Mouse (Mus musculus): ENCODE data around the gene Tpst2. TPM values are rescaled to one million over a fixed set of nuclear protein-coding genes. Genes with fewer than 3 reads are reported as not detected.

Tpst2 gene
- total and polyA plus RNA-seq, 3 experiments = 36.9 to 43.6 (median 38.3) TPM

GRCm38 (mm10) chr5:112321376-112321775 is 44.9 kb downstream of the Tpst2 start:
- peaks cover 1% of the 10 kb centered on the region; the same call in 1 of the 2 replicates for H3K79me2 ChIP-seq (replicated peaks; ENCODE audit: control insufficient read depth, insufficient read depth, low read length)
- no peaks in the 10 kb centered on the region for H3K27me3 ChIP-seq (ENCODE audit: control insufficient read depth, insufficient read depth, low read length)
- no peak for TF ChIP-seq POLR2A (IDR thresholded peaks at IDR 0.05; ENCODE audit: insufficient read depth, low read depth, low read length)
- TF ChIP-seq CTCF (IDR thresholded peaks at IDR 0.05) = no peak
- TF ChIP-seq EP300 (IDR thresholded peaks at IDR 0.05; ENCODE audit: insufficient read depth, low read depth, low read length) = no peak
- H3K36me3 ChIP-seq (ENCODE audit: control insufficient read depth, insufficient read depth, low read length) = no peaks in the 10 kb centered on the region
- no peak overlapping the region for H3K9ac ChIP-seq (ENCODE audit: low read depth, low read length)
- H3K4me3 ChIP-seq = no peak overlapping the region
- peaks cover 11% of the 10 kb centered on the region for H3K4me1 ChIP-seq (ENCODE audit: control insufficient read depth, insufficient read depth, low read length)
- intact Hi-C loops (cut with DNase I) = no loop called here
- no peak for DNase-seq
- H3K27ac ChIP-seq = no peak overlapping the region
- 74% methylated on average over 4 of the region's 4 CpGs for WGBS

DNA sequence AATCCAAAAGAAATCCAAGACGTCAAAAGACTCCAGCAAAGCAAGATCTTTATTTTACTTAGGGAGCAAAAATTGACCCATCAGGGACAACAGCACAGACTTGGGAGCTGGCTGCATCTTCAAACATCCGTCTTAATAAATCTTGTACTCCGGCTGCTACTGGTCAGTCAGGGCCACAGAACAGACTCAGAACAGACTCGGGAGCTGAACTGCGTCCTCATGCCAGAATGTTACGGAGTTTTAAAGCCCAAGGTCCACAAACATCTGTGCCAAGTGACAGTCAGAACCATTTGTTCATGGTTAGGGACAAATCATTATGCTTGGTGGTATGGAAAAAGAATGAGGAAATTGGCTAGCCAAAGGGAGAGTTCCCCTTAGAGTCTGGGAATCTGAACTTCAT is 46.8 kb downstream of the Tpst2 start:
- no peak overlapping the region for H3K27ac ChIP-seq
- 89% methylated on average over 6 of the region's 6 CpGs for WGBS
- no peaks in the 10 kb centered on the region for H3K36me3 ChIP-seq (ENCODE audit: control insufficient read depth, insufficient read depth, low read length)
- H3K27me3 ChIP-seq (ENCODE audit: control insufficient read depth, insufficient read depth, low read length) = no peaks in the 10 kb centered on the region
- no peak overlapping the region for H3K4me3 ChIP-seq
- peaks cover 10% of the 10 kb centered on the region for H3K4me1 ChIP-seq (ENCODE audit: control insufficient read depth, insufficient read depth, low read length)
- peaks cover 4% of the 10 kb centered on the region; the same call in 1 of the 2 replicates for H3K79me2 ChIP-seq (replicated peaks; ENCODE audit: control insufficient read depth, insufficient read depth, low read length)
- H3K9ac ChIP-seq (ENCODE audit: low read depth, low read length) = no peak overlapping the region
- TF ChIP-seq EP300 (IDR thresholded peaks at IDR 0.05; ENCODE audit: insufficient read depth, low read depth, low read length) = no peak
- no peak for TF ChIP-seq CTCF (IDR thresholded peaks at IDR 0.05)
- no peak for TF ChIP-seq POLR2A (IDR thresholded peaks at IDR 0.05; ENCODE audit: insufficient read depth, low read depth, low read length)
- intact Hi-C loops (cut with DNase I) = no loop called here
- DNase-seq = no peak

DNA sequence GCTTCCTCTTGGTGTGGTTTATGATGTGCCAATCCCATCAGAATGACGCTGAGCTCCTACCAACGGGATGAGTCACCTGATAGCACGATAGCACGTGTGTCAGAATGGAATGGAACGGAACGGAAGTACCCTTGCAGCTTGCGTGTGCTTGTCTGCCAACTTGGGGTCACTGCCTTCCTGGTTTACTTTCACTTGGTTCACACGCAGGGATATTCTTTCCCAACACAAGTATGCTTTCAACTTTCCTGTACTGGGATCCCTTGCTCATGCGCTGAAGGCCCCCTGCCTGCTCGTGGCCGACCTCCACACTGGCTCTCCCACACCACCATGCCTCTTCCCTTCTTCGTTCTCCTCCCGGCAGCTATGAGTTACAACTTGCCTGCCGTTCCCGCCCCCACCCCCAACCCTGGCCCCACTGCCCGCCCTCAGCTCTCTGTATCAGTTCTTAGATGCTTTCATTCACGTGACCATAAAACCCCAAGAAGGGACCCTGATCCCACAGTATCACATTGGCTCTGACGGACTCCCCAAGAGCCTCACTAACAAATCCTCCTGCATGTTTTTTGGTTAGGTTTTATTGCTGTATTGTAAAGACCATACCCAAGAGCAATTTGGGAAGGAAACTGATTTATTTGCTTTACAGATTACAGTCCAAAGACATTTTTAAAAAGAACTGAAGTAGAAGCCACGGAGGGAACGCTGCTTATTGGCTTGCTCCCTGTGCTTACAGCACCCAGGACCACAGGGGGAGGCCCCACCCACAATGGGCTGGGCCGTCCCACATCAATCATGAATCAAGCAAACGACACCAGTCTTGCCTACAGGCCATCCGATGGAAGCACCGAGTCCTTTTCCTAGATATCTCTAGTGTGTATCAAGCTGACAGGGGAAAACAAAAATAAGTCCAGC is 48.4 kb downstream of the Tpst2 start:
- WGBS = 15% methylated on average over 24 of the region's 24 CpGs
- intact Hi-C loops (cut with DNase I) = no loop called here
- Histone ChIP-seq H3K4me3 (peak overlapping the region; percentile 19; the same call in 1 of the 2 replicates), H3K79me2 (replicated peaks; ENCODE audit: control insufficient read depth, insufficient read depth, low read length) (peaks cover 4% of the 10 kb centered on the region; the same call in 1 of the 2 replicates), H3K27me3 (ENCODE audit: control insufficient read depth, insufficient read depth, low read length) (no peaks in the 10 kb centered on the region), H3K36me3 (ENCODE audit: control insufficient read depth, insufficient read depth, low read length) (no peaks in the 10 kb centered on the region), H3K4me1 (ENCODE audit: control insufficient read depth, insufficient read depth, low read length) (peaks cover 10% of the 10 kb centered on the region), H3K27ac (peak overlapping the region; percentile 15), H3K9ac (ENCODE audit: low read depth, low read length) (no peak overlapping the region)
- TF ChIP-seq EP300 (IDR thresholded peaks at IDR 0.05; ENCODE audit: insufficient read depth, low read depth, low read length) (no peak), POLR2A (IDR thresholded peaks at IDR 0.05; ENCODE audit: insufficient read depth, low read depth, low read length) (peak; percentile 44)
- DNase-seq = peak; percentile 53 to 70

GRCm38 (mm10) chr5:112325546-112326445 is 49.3 kb downstream of the Tpst2 start, which contains the start of gene Tfip11:
Tfip11 (plus strand) TSS chr5:112326358.
- 6% methylated on average over 48 of the region's 48 CpGs for WGBS
- peak; percentile 95 to 98 for DNase-seq
- H3K79me2 ChIP-seq (replicated peaks; ENCODE audit: control insufficient read depth, insufficient read depth, low read length) = peaks cover 4% of the 10 kb centered on the region; the same call in 1 of the 2 replicates
- H3K36me3 ChIP-seq (ENCODE audit: control insufficient read depth, insufficient read depth, low read length) = no peaks in the 10 kb centered on the region
- no peaks in the 10 kb centered on the region for H3K27me3 ChIP-seq (ENCODE audit: control insufficient read depth, insufficient read depth, low read length)
- peak within 1 kb of the TSS; percentile 95 for H3K4me3 ChIP-seq
- H3K27ac ChIP-seq = peak within 1 kb of the TSS; percentile 86
- H3K4me1 ChIP-seq (ENCODE audit: control insufficient read depth, insufficient read depth, low read length) = peaks cover 5% of the 10 kb centered on the region
- intact Hi-C loops (cut with DNase I) = loop anchor here (1.0 to 2.0 kb wide), 3 partner anchors 18 to 85 kb away; partner anchors contain the start of genes Hps4 and Srrd
- TF ChIP-seq CTCF (IDR thresholded peaks at IDR 0.05) = peak; percentile 54
- TF ChIP-seq EP300 (IDR thresholded peaks at IDR 0.05; ENCODE audit: insufficient read depth, low read depth, low read length) = peak; percentile 87; the same call in 1 of the 2 replicates
- TF ChIP-seq POLR2A (IDR thresholded peaks at IDR 0.05; ENCODE audit: insufficient read depth, low read depth, low read length) = peak; percentile 92
- peak within 1 kb of the TSS; percentile 84 for H3K9ac ChIP-seq (ENCODE audit: low read depth, low read length)

DNA sequence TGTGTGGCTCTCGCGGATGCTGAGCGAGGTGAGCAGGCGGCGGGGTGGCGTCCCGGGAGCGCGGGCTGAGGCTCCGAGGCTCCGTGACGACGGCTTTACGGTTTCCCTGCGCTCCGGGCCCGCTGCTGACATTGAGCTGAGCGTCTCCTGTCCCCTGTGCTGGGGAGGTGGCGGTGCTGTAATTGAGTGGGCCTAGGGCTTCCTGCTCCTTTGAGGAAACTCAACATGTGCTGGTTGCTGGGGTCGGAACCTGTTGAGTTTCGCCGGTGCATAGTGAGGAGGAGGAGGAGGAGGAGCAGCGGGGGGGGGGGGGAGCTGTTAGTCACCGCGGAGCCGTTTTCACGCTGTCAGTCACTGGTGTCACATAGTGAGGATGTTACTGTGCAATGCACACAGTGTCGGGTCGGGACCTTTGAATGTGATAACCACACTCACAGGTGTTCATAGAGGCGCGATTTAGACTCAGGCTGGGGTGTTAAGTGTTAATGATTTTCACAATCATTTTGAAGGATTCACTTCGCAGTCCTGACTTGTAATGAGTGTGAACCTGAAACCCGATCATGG is 50.0 kb downstream of the Tpst2 start:
- Histone ChIP-seq H3K4me1 (ENCODE audit: control insufficient read depth, insufficient read depth, low read length) (peaks cover 5% of the 10 kb centered on the region), H3K79me2 (replicated peaks; ENCODE audit: control insufficient read depth, insufficient read depth, low read length) (peaks cover 4% of the 10 kb centered on the region; the same call in 1 of the 2 replicates), H3K27ac (peak overlapping the region; percentile 86), H3K36me3 (ENCODE audit: control insufficient read depth, insufficient read depth, low read length) (no peaks in the 10 kb centered on the region), H3K9ac (ENCODE audit: low read depth, low read length) (peak overlapping the region; percentile 84), H3K4me3 (peak overlapping the region; percentile 95), H3K27me3 (ENCODE audit: control insufficient read depth, insufficient read depth, low read length) (no peaks in the 10 kb centered on the region)
- under 1% methylated on average over 33 of the region's 33 CpGs for WGBS
- TF ChIP-seq CTCF (IDR thresholded peaks at IDR 0.05) (no peak), POLR2A (IDR thresholded peaks at IDR 0.05; ENCODE audit: insufficient read depth, low read depth, low read length) (no peak), EP300 (IDR thresholded peaks at IDR 0.05; ENCODE audit: insufficient read depth, low read depth, low read length) (no peak)
- no peak for DNase-seq
- intact Hi-C loops (cut with DNase I) = loop anchor here (1.0 to 2.0 kb wide), 3 partner anchors 17 to 86 kb away; partner anchors contain the start of genes Hps4 and Srrd
